Mouse (Mus musculus): ENCODE measurements around the gene Rraga. TPM values are rescaled to one million over a fixed set of nuclear protein-coding genes. Genes with fewer than 3 reads are reported as not detected.
"Not testable (repeated sequence)": the region's sequence is repeated elsewhere in the genome, so short reads cannot be mapped to it uniquely, and the experiment has no call there.

The Rraga gene
- total and polyA plus RNA-seq, 3 experiments, result 9.6 to 182 (median 68.7) TPM

- Histone ChIP-seq H3K27me3 (ENCODE audit: control insufficient read depth in 1 of 2, insufficient read depth in 2 of 2, low read length in 2 of 2) (no peaks in the 10 kb centered on the region), H3K79me2 (ENCODE audit: control insufficient read depth, insufficient read depth, low read length, poor library complexity) (no peaks in the 10 kb centered on the region), H3K9ac (ENCODE audit: control insufficient read depth, low read depth, low read length, poor library complexity, severe bottlenecking) (no peak overlapping the region), H3K4me1 (ENCODE audit: control insufficient read depth in 1 of 2, insufficient read depth in 2 of 2, low read length in 2 of 2) (peaks cover 0 to 2% of the 10 kb centered on the region in 2 experiments; a peak in 1 of 4 replicates), H3K9me3 (replicated peaks; ENCODE audit: insufficient read depth, low read length) (no peaks in the 10 kb centered on the region), H3K27ac (ENCODE audit: control insufficient read depth, low read depth, low read length) (no peak overlapping the region), H3K36me3 (ENCODE audit: control insufficient read depth in 1 of 2, insufficient read depth in 2 of 2, low read length in 2 of 2) (peaks cover 0 to 5% of the 10 kb centered on the region in 2 experiments; a peak in 1 of 4 replicates), H3K4me3 (ENCODE audit: control insufficient read depth in 1 of 2, insufficient read depth in 1 of 2, low read depth in 2 of 2, low read length in 2 of 2) (no peak overlapping the region)
- TF ChIP-seq POLR2A (IDR thresholded peaks at IDR 0.05; ENCODE audit: control insufficient read depth in 1 of 2, insufficient read depth in 1 of 2, low read depth in 1 of 2, low read length in 2 of 2, poor library complexity in 1 of 2), result no peak
- TF ChIP-seq NRF1 (IDR thresholded peaks at IDR 0.05; ENCODE audit: insufficient read depth, low read depth, low read length, poor library complexity, severe bottlenecking), result no peak
- TF ChIP-seq E2F4 (IDR thresholded peaks at IDR 0.05; ENCODE audit: borderline replicate concordance, low read depth, low read length), result no peak
- TF ChIP-seq TCF12 (IDR thresholded peaks at IDR 0.05; ENCODE audit: low read depth, low read length), result no peak
- TF ChIP-seq GABPA (IDR thresholded peaks at IDR 0.05; ENCODE audit: low read depth, low read length), result no peak
- TF ChIP-seq MAZ (IDR thresholded peaks at IDR 0.05; ENCODE audit: low read depth, low read length), result no peak
- no peak for TF ChIP-seq RAD21 (IDR thresholded peaks at IDR 0.05; ENCODE audit: low read depth, low read length)
- no peak for TF ChIP-seq MXI1 (IDR thresholded peaks at IDR 0.05; ENCODE audit: low read depth, low read length)
- TF ChIP-seq POLR2AphosphoS2 (IDR thresholded peaks at IDR 0.05; ENCODE audit: low read length), result no peak
- no peak for TF ChIP-seq POLR2AphosphoS5 (IDR thresholded peaks at IDR 0.05; ENCODE audit: borderline replicate concordance, low read depth, low read length)
- TF ChIP-seq SIN3A (IDR thresholded peaks at IDR 0.05; ENCODE audit: low read length), result no peak
- no peak for DNase-seq (ENCODE audit: low read depth, low spot score)
Measured at GRCm38 (mm10) chr4:86622116-86622515, 46.6 kb downstream of the Rraga start.

- H3K4me3 ChIP-seq (ENCODE audit: control insufficient read depth in 1 of 2, insufficient read depth in 1 of 2, low read depth in 2 of 2, low read length in 2 of 2); H3K27ac ChIP-seq (ENCODE audit: control insufficient read depth, low read depth, low read length); H3K9ac ChIP-seq (ENCODE audit: control insufficient read depth, low read depth, low read length, poor library complexity, severe bottlenecking); H3K79me2 ChIP-seq (ENCODE audit: control insufficient read depth, insufficient read depth, low read length, poor library complexity); H3K9me3 ChIP-seq (replicated peaks; ENCODE audit: insufficient read depth, low read length); H3K4me1 ChIP-seq (ENCODE audit: control insufficient read depth in 1 of 2, insufficient read depth in 2 of 2, low read length in 2 of 2); H3K36me3 ChIP-seq (ENCODE audit: control insufficient read depth in 1 of 2, insufficient read depth in 2 of 2, low read length in 2 of 2); H3K27me3 ChIP-seq (ENCODE audit: control insufficient read depth in 1 of 2, insufficient read depth in 2 of 2, low read length in 2 of 2); DNase-seq (ENCODE audit: low read depth, low spot score): not testable (repeated sequence)
- TF ChIP-seq CTCF (IDR thresholded peaks at IDR 0.05 in 2 of 3, conservative IDR thresholded peaks at IDR 0.05 in 1 of 3; ENCODE audit: control insufficient read depth in 1 of 3, insufficient read depth in 1 of 3, low read depth in 2 of 3, low read length in 3 of 3, poor library complexity in 1 of 3, severe bottlenecking in 1 of 3), result peak in 1 of 3 experiments; percentile 30; a peak in 2 of 6 replicates
- 0 out of 2 replicates have a peak, but pooled peaks have one; percentile 16 for TF ChIP-seq ZC3H11A (IDR thresholded peaks at IDR 0.05; ENCODE audit: low read depth, low read length)
- TF ChIP-seq ZNF384 (IDR thresholded peaks at IDR 0.05; ENCODE audit: low read depth, low read length), result peak; percentile 41; the same call in 1 of the 2 replicates
- peak; percentile 54 for TF ChIP-seq SMC3 (IDR thresholded peaks at IDR 0.05; ENCODE audit: low read depth, low read length)
- TF ChIP-seq RAD21 (IDR thresholded peaks at IDR 0.05; ENCODE audit: low read depth, low read length), result peak; percentile 18
Measured at GRCm38 (mm10) chr4:86622532-86622931, 47.1 kb downstream of the Rraga start.

- Histone ChIP-seq H3K4me1 (ENCODE audit: control insufficient read depth in 1 of 2, insufficient read depth in 2 of 2, low read length in 2 of 2) (peaks cover 0 to 2% of the 10 kb centered on the region in 2 experiments; a peak in 1 of 4 replicates), H3K9me3 (replicated peaks; ENCODE audit: insufficient read depth, low read length) (no peaks in the 10 kb centered on the region), H3K36me3 (ENCODE audit: control insufficient read depth in 1 of 2, insufficient read depth in 2 of 2, low read length in 2 of 2) (peaks cover 0 to 5% of the 10 kb centered on the region in 2 experiments; a peak in 1 of 4 replicates), H3K27me3 (ENCODE audit: control insufficient read depth in 1 of 2, insufficient read depth in 2 of 2, low read length in 2 of 2) (no peaks in the 10 kb centered on the region), H3K9ac (ENCODE audit: control insufficient read depth, low read depth, low read length, poor library complexity, severe bottlenecking) (no peak overlapping the region), H3K79me2 (ENCODE audit: control insufficient read depth, insufficient read depth, low read length, poor library complexity) (no peaks in the 10 kb centered on the region), H3K4me3 (ENCODE audit: control insufficient read depth in 1 of 2, insufficient read depth in 1 of 2, low read depth in 2 of 2, low read length in 2 of 2) (no peak overlapping the region; a peak in 1 of 4 replicates), H3K27ac (ENCODE audit: control insufficient read depth, low read depth, low read length) (no peak overlapping the region)
- DNase-seq (ENCODE audit: low read depth, low spot score), result no peak
- TF ChIP-seq USF1 (IDR thresholded peaks at IDR 0.05; ENCODE audit: low read depth, low read length) (no peak), TAL1 (IDR thresholded peaks at IDR 0.05; ENCODE audit: low read length) (no peak), HCFC1 (IDR thresholded peaks at IDR 0.05; ENCODE audit: low read depth, low read length) (no peak), SIN3A (IDR thresholded peaks at IDR 0.05; ENCODE audit: low read length) (no peak), NRF1 (IDR thresholded peaks at IDR 0.05; ENCODE audit: insufficient read depth, low read depth, low read length, poor library complexity, severe bottlenecking) (no peak), ETS1 (IDR thresholded peaks at IDR 0.05; ENCODE audit: low read depth, low read length) (no peak), MAX (IDR thresholded peaks at IDR 0.05; ENCODE audit: low read length) (no peak), MEF2A (IDR thresholded peaks at IDR 0.05; ENCODE audit: extremely low read depth, insufficient replicate concordance, low read depth, low read length, poor library complexity, severe bottlenecking) (no peak), UBTF (IDR thresholded peaks at IDR 0.05; ENCODE audit: borderline replicate concordance, insufficient read depth, low read depth, low read length) (no peak), CHD2 (IDR thresholded peaks at IDR 0.05; ENCODE audit: low read length) (no peak), USF2 (IDR thresholded peaks at IDR 0.05; ENCODE audit: borderline replicate concordance in 1 of 2, insufficient read depth in 1 of 2, low read depth in 1 of 2, low read length in 2 of 2) (no peak), JUND (IDR thresholded peaks at IDR 0.05; ENCODE audit: low read depth, low read length) (no peak), POLR2AphosphoS5 (IDR thresholded peaks at IDR 0.05; ENCODE audit: borderline replicate concordance, low read depth, low read length) (no peak), ZC3H11A (IDR thresholded peaks at IDR 0.05; ENCODE audit: low read depth, low read length) (no peak)
Measured at GRCm38 (mm10) chr4:86625463-86625862, 50.0 kb downstream of the Rraga start.

Measured in MEL (cell line).